Mouse (Mus musculus) G1E (cell line): ENCODE data around the gene Hyal2.

Experiments used
- CTCF ChIP-seq: IDR thresholded peaks from 2 replicates; pipeline ENCODE4 v1.5.1; 2012; ENCODE audit warnings: low read depth, low read length, inconsistent platforms, mixed read lengths
- GATA1 ChIP-seq: IDR thresholded peaks from 2 replicates; pipeline ENCODE4 v1.6.1; 2012; ENCODE audit warnings: borderline replicate concordance, low read length, inconsistent platforms, mixed read lengths
- POLR2AphosphoS5 ChIP-seq: IDR thresholded peaks from 2 replicates; pipeline ENCODE4 v1.6.1; 2012; ENCODE audit warnings: low read depth, low read length, inconsistent platforms; ENCODE audit not compliant: insufficient replicate concordance

DNA sequence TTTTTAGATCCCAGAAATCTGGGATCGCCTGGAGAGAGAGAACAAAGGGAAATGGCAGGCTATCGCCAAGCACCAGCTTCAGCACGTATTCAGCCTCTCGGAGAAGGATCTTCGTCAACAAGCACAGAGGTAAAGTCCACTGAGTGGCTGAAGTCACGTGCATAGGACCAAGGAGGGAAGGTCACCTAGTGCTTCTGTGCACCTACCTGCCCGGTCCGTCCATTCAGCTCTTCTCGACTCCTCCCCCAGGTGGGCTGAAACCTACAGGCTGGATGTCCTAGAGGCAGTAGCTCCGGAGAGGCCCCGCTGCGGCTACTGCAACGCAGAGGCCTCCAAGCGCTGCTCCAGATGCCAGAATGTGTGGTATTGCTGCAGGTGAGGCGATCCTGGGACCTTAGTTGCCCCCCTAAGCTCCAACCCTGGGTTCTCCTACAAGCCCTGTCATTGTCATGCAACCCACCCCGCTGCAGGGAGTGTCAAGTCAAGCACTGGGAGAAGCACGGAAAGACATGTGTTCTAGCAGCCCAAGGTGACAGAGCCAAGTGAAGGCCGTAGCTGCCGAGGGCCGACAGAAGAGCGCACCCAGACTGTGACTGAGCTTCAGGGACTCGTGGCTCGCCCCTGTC lies 17.1 kb upstream of the Hyal2 start:
- TF ChIP-seq CTCF (no peak), GATA1 (no peak), POLR2AphosphoS5 (no peak)
